Mouse (Mus musculus) heart, adult 9 months (tissue): ENCODE data around the gene Btbd35f29.
"Not testable (repeated sequence)": the region's sequence is repeated elsewhere in the genome, so short reads cannot be mapped to it uniquely, and the experiment has no call there.

Experiments used
- DNase-seq, 2 experiments: peaks; one replicate each; pipeline ENCODE4 v3.0.0; 2022; ENCODE audit warnings: low spot score in 2 of 2

Btbd35f29 gene

GRCm38 (mm10) chrX:31117374-31117773, at the start of gene Btbd35f29:
Gene Btbd35f29, plus strand, starts transcription at chrX:31117674.
- not testable (repeated sequence) for DNase-seq

- peak in 1 of 2 experiments; percentile 14 for DNase-seq
These were observed 23.9 kb downstream of the Btbd35f29 start for GRCm38 (mm10) chrX:31141416-31141815.

- not testable (repeated sequence) for DNase-seq
These were observed 27.7 kb downstream of the Btbd35f29 start for GRCm38 (mm10) chrX:31145144-31145543.

GRCm38 (mm10) chrX:31145835-31146234, 28.4 kb downstream of the Btbd35f29 start:
- DNase-seq, result peak in 1 of 2 experiments; percentile 25

GRCm38 (mm10) chrX:31158534-31159085, 41.1 kb downstream of the Btbd35f29 start:
- not testable (repeated sequence) for DNase-seq

GRCm38 (mm10) chrX:31159450-31160322, 42.2 kb downstream of the Btbd35f29 start:
- DNase-seq, result not testable (repeated sequence)

- DNase-seq, result not testable (repeated sequence)
These were observed 43.1 kb downstream of the Btbd35f29 start for GRCm38 (mm10) chrX:31160554-31160953.

GRCm38 (mm10) chrX:31162638-31163037, 45.2 kb downstream of the Btbd35f29 start:
- DNase-seq, result not testable (repeated sequence)

- DNase-seq, result not testable (repeated sequence)
These were observed 47.7 kb downstream of the Btbd35f29 start for GRCm38 (mm10) chrX:31165193-31165592.
